Comparison of ENCODE assay signal across 16 mouse cellular contexts in genomic region chr6:92555675-92556074, GRCm38 (mm10).
A peak's percentile ranks its signal among the peaks of the same experiment; 100 is the strongest.
DNase-seq lines count a peak whose midpoint lies in the region; ATAC-seq and TF ChIP-seq lines count a peak whose summit lies in the region.
"Had no signal": no experiment of that assay in that cellular context is flagged by ENCODE, and none has a peak within 500 bp of the region (broad histone marks: within the 10 kb centered on the region; RNA-seq: fewer than 3 reads in every experiment).

No protein-coding gene starts in this region.

- no peaks in the 10 kb centered on the region for H3K4me1 ChIP-seq in kidney, adult 2 months (ENCODE audit: control insufficient read depth, insufficient read depth, low read length)
- H3K4me1 ChIP-seq in lung, postnatal 0 days (ENCODE audit: insufficient read depth, low read depth, low read length): peaks cover 4% of the 10 kb centered on the region; the same call in 1 of the 2 replicates
- H3K4me1 ChIP-seq in hindbrain, embryonic 16.5 days (ENCODE audit: control insufficient read depth, insufficient read depth, low read depth, low read length): no peaks in the 10 kb centered on the region; the same call in 1 of the 2 replicates
- H3K4me1 ChIP-seq: limb, embryonic 15.5 days; midbrain, embryonic 13.5 days had no signal

- H3K27ac ChIP-seq in kidney, adult 2 months (ENCODE audit: insufficient read depth, low read depth, low read length): no peak overlapping the region
- H3K27ac ChIP-seq in lung, postnatal 0 days (ENCODE audit: low read length): no peak overlapping the region
- H3K27ac ChIP-seq in hindbrain, embryonic 16.5 days (ENCODE audit: low read depth, low read length): no peak overlapping the region
- H3K27ac ChIP-seq: kidney, postnatal 0 days; limb, embryonic 15.5 days; midbrain, embryonic 13.5 days; stomach, postnatal 0 days had no signal

- no peaks in the 10 kb centered on the region for H3K9me3 ChIP-seq in lung, postnatal 0 days (ENCODE audit: low read length)
- no peaks in the 10 kb centered on the region for H3K9me3 ChIP-seq in hindbrain, embryonic 16.5 days (ENCODE audit: control insufficient read depth, low read length)
- H3K9me3 ChIP-seq: limb, embryonic 15.5 days; midbrain, embryonic 13.5 days had no signal

- TF ChIP-seq POLR2A in kidney, adult 2 months (IDR thresholded peaks at IDR 0.05; ENCODE audit: low read depth, low read length): no peak

- no peak for TF ChIP-seq CTCF in kidney, adult 2 months (conservative IDR thresholded peaks at IDR 0.05; ENCODE audit: insufficient read depth, insufficient read length, low read depth, low read length)
- TF ChIP-seq CTCF in lung, postnatal 0 days (IDR thresholded peaks at IDR 0.05): no peak

- H3K4me3 ChIP-seq in kidney, adult 2 months (ENCODE audit: insufficient read depth, low read depth, low read length): no peak overlapping the region
- no peak overlapping the region for H3K4me3 ChIP-seq in lung, postnatal 0 days (ENCODE audit: low read depth, low read length)
- H3K4me3 ChIP-seq in hindbrain, embryonic 16.5 days (ENCODE audit: low read length): no peak overlapping the region
- H3K4me3 ChIP-seq: limb, embryonic 15.5 days; midbrain, embryonic 13.5 days had no signal

- TF ChIP-seq EP300 in lung, postnatal 0 days (IDR thresholded peaks at IDR 0.05): no peak

- peak; percentile 18 for DNase-seq in kidney, postnatal 10 days
- no peak for DNase-seq in kidney, adult 2 months
- DNase-seq in NIH3T3 (ENCODE audit: low read depth): peak; percentile 60
- DNase-seq in adrenal gland, postnatal 10 days: peak; percentile 65
- peak; percentile 48 for DNase-seq in lung, postnatal 0 days (ENCODE audit: low spot score)
- DNase-seq in thymus, postnatal 0 days (ENCODE audit: low spot score): no peak
- no peak for DNase-seq in spleen, adult 18-20 months
- DNase-seq: cerebellum, postnatal 36 days; forebrain, postnatal 0 days; right cerebral cortex, adult 18-20 months had no signal

- no peak overlapping the region for H3K4me2 ChIP-seq in lung, postnatal 0 days (replicated peaks; ENCODE audit: low read depth, low read length)
- H3K4me2 ChIP-seq in hindbrain, embryonic 16.5 days (ENCODE audit: low read length): no peak overlapping the region
- H3K4me2 ChIP-seq: limb, embryonic 15.5 days; midbrain, embryonic 13.5 days had no signal

- H3K36me3 ChIP-seq in kidney, adult 2 months (ENCODE audit: control insufficient read depth, insufficient read depth, low read length): no peaks in the 10 kb centered on the region
- no peaks in the 10 kb centered on the region for H3K36me3 ChIP-seq in lung, postnatal 0 days (ENCODE audit: insufficient read depth, low read length)
- H3K36me3 ChIP-seq in hindbrain, embryonic 16.5 days (ENCODE audit: control insufficient read depth, insufficient read depth, low read length): no peaks in the 10 kb centered on the region
- H3K36me3 ChIP-seq: limb, embryonic 15.5 days; midbrain, embryonic 13.5 days had no signal

- H3K27me3 ChIP-seq in kidney, adult 2 months (replicated peaks; ENCODE audit: control insufficient read depth, insufficient read depth, low read length): no peaks in the 10 kb centered on the region
- H3K27me3 ChIP-seq in lung, postnatal 0 days (replicated peaks; ENCODE audit: insufficient read depth, low read length): no peaks in the 10 kb centered on the region
- H3K27me3 ChIP-seq in hindbrain, embryonic 16.5 days (replicated peaks; ENCODE audit: control insufficient read depth, insufficient read depth, low read length): no peaks in the 10 kb centered on the region
- H3K27me3 ChIP-seq: CH12.LX; limb, embryonic 15.5 days; midbrain, embryonic 13.5 days had no signal

- ATAC-seq in lung, postnatal 0 days: peak; percentile 14; the same call in 1 of the 2 replicates
- ATAC-seq in hindbrain, embryonic 16.5 days: no peak
- ATAC-seq: forebrain, postnatal 0 days; midbrain, embryonic 13.5 days had no signal

- no peak overlapping the region for H3K9ac ChIP-seq in lung, postnatal 0 days (replicated peaks; ENCODE audit: low read depth)
- H3K9ac ChIP-seq in hindbrain, embryonic 16.5 days (ENCODE audit: low read depth, low read length): no peak overlapping the region
- H3K9ac ChIP-seq: forebrain, postnatal 0 days; limb, embryonic 15.5 days; midbrain, embryonic 13.5 days had no signal

- 50% methylated on average over 2 of the region's 2 CpGs for WGBS in kidney, adult 2 months
- WGBS in lung, postnatal 0 days: 37% methylated on average over 2 of the region's 2 CpGs
- WGBS in hindbrain, embryonic 16.5 days: 49% methylated on average over 2 of the region's 2 CpGs

Comparison
In these comparisons a context has a peak if more than half of its experiments do, and no peak if none do; other contexts are left out.
1. DNase-seq: peak in kidney, postnatal 10 days (single experiment), NIH3T3 (single experiment), adrenal gland, postnatal 10 days (single experiment) and lung, postnatal 0 days (single experiment); none in kidney, adult 2 months (single experiment), thymus, postnatal 0 days (single experiment) and spleen, adult 18-20 months (0 of 2).